Mouse (Mus musculus): ENCODE results near the gene Abcc2. TPM values are rescaled to one million over a fixed set of nuclear protein-coding genes. Genes with fewer than 3 reads are reported as not detected.
A peak's percentile ranks its signal among the peaks of the same experiment; 100 is the strongest.

The Abcc2 gene
- not detected in 2 replicates for polyA plus RNA-seq (2014; fragmentation: Nextera tagmentation; extraction: Ambion mirVana)

- Histone ChIP-seq H3K27me3 (ENCODE audit: control insufficient read depth, insufficient read depth, low read length) (no peaks in the 10 kb centered on the region), H3K9me3 (ENCODE audit: control insufficient read depth, low read length) (no peaks in the 10 kb centered on the region), H3K27ac (replicated peaks; ENCODE audit: low read depth, low read length) (no peak within 1 kb of the TSS), H3K36me3 (ENCODE audit: control insufficient read depth, insufficient read depth, low read length) (no peaks in the 10 kb centered on the region), H3K4me1 (ENCODE audit: control insufficient read depth, insufficient read depth, low read length) (no peaks in the 10 kb centered on the region), H3K4me2 (ENCODE audit: low read length) (no peak within 1 kb of the TSS), H3K4me3 (replicated peaks; ENCODE audit: low read depth, low read length) (no peak within 1 kb of the TSS), H3K9ac (replicated peaks; ENCODE audit: low read length) (no peak within 1 kb of the TSS)
- DNase-seq, result no peak
- 75% methylated on average over 3 of the region's 3 CpGs for WGBS
- ATAC-seq (ENCODE audit: low FRiP score, low TSS enrichment), result no peak
Observed at GRCm38 (mm10) chr19:43781980-43782379, at the start of gene Abcc2. Gene Abcc2, plus strand, starts transcription at chr19:43782192.

GRCm38 (mm10) chr19:43738409-43738808 is 43.6 kb upstream of the Abcc2 start:
- peaks cover 84% of the 10 kb centered on the region for H3K36me3 ChIP-seq (ENCODE audit: control insufficient read depth, insufficient read depth, low read length)

GRCm38 (mm10) chr19:43743401-43743800 is 38.6 kb upstream of the Abcc2 start:
- Histone ChIP-seq H3K36me3 (ENCODE audit: control insufficient read depth, insufficient read depth, low read length) (peaks cover 92% of the 10 kb centered on the region), H3K9ac (replicated peaks; ENCODE audit: low read length) (no peak overlapping the region), H3K27me3 (ENCODE audit: control insufficient read depth, insufficient read depth, low read length) (no peaks in the 10 kb centered on the region), H3K9me3 (ENCODE audit: control insufficient read depth, low read length) (no peaks in the 10 kb centered on the region), H3K4me3 (replicated peaks; ENCODE audit: low read depth, low read length) (no peak overlapping the region), H3K4me1 (ENCODE audit: control insufficient read depth, insufficient read depth, low read length) (no peaks in the 10 kb centered on the region), H3K27ac (replicated peaks; ENCODE audit: low read depth, low read length) (no peak overlapping the region), H3K4me2 (ENCODE audit: low read length) (no peak overlapping the region)
- ATAC-seq (ENCODE audit: low FRiP score, low TSS enrichment), result no peak
- WGBS, result 97% methylated on average over 7 of the region's 7 CpGs
- no peak for DNase-seq

More at GRCm38 (mm10) chr19:43738409-43738808, 43.6 kb upstream of the Abcc2 start:
- Histone ChIP-seq H3K9me3 (ENCODE audit: control insufficient read depth, low read length) (no peaks in the 10 kb centered on the region), H3K27me3 (ENCODE audit: control insufficient read depth, insufficient read depth, low read length) (no peaks in the 10 kb centered on the region), H3K9ac (replicated peaks; ENCODE audit: low read length) (no peak overlapping the region), H3K4me3 (replicated peaks; ENCODE audit: low read depth, low read length) (no peak overlapping the region), H3K27ac (replicated peaks; ENCODE audit: low read depth, low read length) (no peak overlapping the region), H3K4me2 (ENCODE audit: low read length) (no peak overlapping the region), H3K4me1 (ENCODE audit: control insufficient read depth, insufficient read depth, low read length) (no peaks in the 10 kb centered on the region)
- ATAC-seq (ENCODE audit: low FRiP score, low TSS enrichment) (no peak), DNase-seq (no peak)
- 95% methylated on average over 10 of the region's 10 CpGs for WGBS

DNA sequence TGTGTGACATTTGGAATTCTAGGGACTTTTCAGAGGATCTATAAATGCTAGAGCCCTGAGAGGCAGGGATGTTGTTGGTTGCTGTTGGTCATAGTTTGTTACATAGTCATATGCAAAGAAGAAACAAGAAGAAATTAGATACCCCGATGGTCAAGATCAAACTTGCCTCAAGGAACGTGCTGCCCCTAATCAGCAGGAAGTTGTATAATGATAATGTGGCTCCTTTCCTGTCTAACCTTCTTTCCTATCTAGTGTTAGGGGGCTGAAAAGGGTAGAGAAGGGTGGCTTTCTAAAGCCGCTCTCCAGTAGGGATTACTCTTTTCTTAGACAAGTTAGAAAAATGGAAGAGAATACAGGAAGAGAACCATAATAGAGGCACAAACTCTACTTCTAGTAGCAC is 36.3 kb upstream of the Abcc2 start:
- H3K4me1 ChIP-seq (ENCODE audit: control insufficient read depth, insufficient read depth, low read length), result no peaks in the 10 kb centered on the region
- ATAC-seq (ENCODE audit: low FRiP score, low TSS enrichment) (no peak), DNase-seq (no peak)
- WGBS, result 96% methylated on average over 3 of the region's 3 CpGs
- no peak overlapping the region for H3K27ac ChIP-seq (replicated peaks; ENCODE audit: low read depth, low read length)
- H3K36me3 ChIP-seq (ENCODE audit: control insufficient read depth, insufficient read depth, low read length), result peaks cover 83% of the 10 kb centered on the region
- no peaks in the 10 kb centered on the region for H3K9me3 ChIP-seq (ENCODE audit: control insufficient read depth, low read length)
- H3K9ac ChIP-seq (replicated peaks; ENCODE audit: low read length), result no peak overlapping the region
- H3K4me3 ChIP-seq (replicated peaks; ENCODE audit: low read depth, low read length), result no peak overlapping the region
- no peak overlapping the region for H3K4me2 ChIP-seq (ENCODE audit: low read length)
- no peaks in the 10 kb centered on the region for H3K27me3 ChIP-seq (ENCODE audit: control insufficient read depth, insufficient read depth, low read length)

- ATAC-seq (ENCODE audit: low FRiP score, low TSS enrichment), result no peak
- no peak overlapping the region for H3K9ac ChIP-seq (replicated peaks; ENCODE audit: low read length)
- 96% methylated on average over 4 of the region's 4 CpGs for WGBS
- H3K4me3 ChIP-seq (replicated peaks; ENCODE audit: low read depth, low read length), result no peak overlapping the region
- no peak overlapping the region for H3K4me2 ChIP-seq (ENCODE audit: low read length)
- no peaks in the 10 kb centered on the region for H3K4me1 ChIP-seq (ENCODE audit: control insufficient read depth, insufficient read depth, low read length)
- no peak for DNase-seq
- no peak overlapping the region for H3K27ac ChIP-seq (replicated peaks; ENCODE audit: low read depth, low read length)
- H3K36me3 ChIP-seq (ENCODE audit: control insufficient read depth, insufficient read depth, low read length), result peaks cover 65% of the 10 kb centered on the region
- no peaks in the 10 kb centered on the region for H3K27me3 ChIP-seq (ENCODE audit: control insufficient read depth, insufficient read depth, low read length)
- H3K9me3 ChIP-seq (ENCODE audit: control insufficient read depth, low read length), result no peaks in the 10 kb centered on the region
Observed at GRCm38 (mm10) chr19:43747877-43748276, 34.1 kb upstream of the Abcc2 start.

DNA sequence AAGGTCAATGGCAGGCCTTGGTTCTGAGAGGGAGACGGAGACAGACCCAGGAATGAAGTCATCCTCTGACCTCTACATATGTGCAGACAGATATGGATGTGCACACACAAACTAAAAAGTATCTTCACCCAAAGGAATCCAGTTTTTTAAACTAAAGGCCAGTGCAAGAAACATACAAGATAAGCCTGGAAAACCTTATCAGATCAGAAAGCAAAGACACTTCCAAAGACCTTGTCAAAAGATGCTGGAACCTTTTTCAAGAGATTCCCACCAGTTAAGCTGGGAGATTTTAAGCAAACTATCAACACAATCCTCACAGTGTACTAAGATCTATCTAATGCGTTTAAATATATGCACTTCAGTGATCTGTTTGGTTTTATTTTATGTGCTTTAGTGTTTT is 32.0 kb upstream of the Abcc2 start:
- Histone ChIP-seq H3K9me3 (ENCODE audit: control insufficient read depth, low read length) (no peaks in the 10 kb centered on the region), H3K9ac (replicated peaks; ENCODE audit: low read length) (no peak overlapping the region), H3K36me3 (ENCODE audit: control insufficient read depth, insufficient read depth, low read length) (peaks cover 46% of the 10 kb centered on the region), H3K4me2 (ENCODE audit: low read length) (no peak overlapping the region), H3K4me3 (replicated peaks; ENCODE audit: low read depth, low read length) (no peak overlapping the region), H3K27ac (replicated peaks; ENCODE audit: low read depth, low read length) (no peak overlapping the region), H3K4me1 (ENCODE audit: control insufficient read depth, insufficient read depth, low read length) (no peaks in the 10 kb centered on the region), H3K27me3 (ENCODE audit: control insufficient read depth, insufficient read depth, low read length) (no peaks in the 10 kb centered on the region)
- DNase-seq, result no peak
- 98% methylated on average over 2 of the region's 2 CpGs for WGBS
- no peak for ATAC-seq (ENCODE audit: low FRiP score, low TSS enrichment)

- peaks cover 20% of the 10 kb centered on the region for H3K36me3 ChIP-seq (ENCODE audit: control insufficient read depth, insufficient read depth, low read length)
- peak within 1 kb of the TSS; percentile 65 for H3K4me3 ChIP-seq (replicated peaks; ENCODE audit: low read depth, low read length)
- peak within 1 kb of the TSS; percentile 68 for H3K9ac ChIP-seq (replicated peaks; ENCODE audit: low read length)
- H3K9me3 ChIP-seq (ENCODE audit: control insufficient read depth, low read length), result no peaks in the 10 kb centered on the region
- DNase-seq (peak; percentile 100), ATAC-seq (ENCODE audit: low FRiP score, low TSS enrichment) (peak; percentile 95)
- H3K4me1 ChIP-seq (ENCODE audit: control insufficient read depth, insufficient read depth, low read length), result no peaks in the 10 kb centered on the region
- H3K27me3 ChIP-seq (ENCODE audit: control insufficient read depth, insufficient read depth, low read length), result no peaks in the 10 kb centered on the region
- peak within 1 kb of the TSS; percentile 67 for H3K4me2 ChIP-seq (ENCODE audit: low read length)
- H3K27ac ChIP-seq (replicated peaks; ENCODE audit: low read depth, low read length), result peak within 1 kb of the TSS; percentile 95
- WGBS, result under 1% methylated on average over 62 of the region's 62 CpGs
Observed at GRCm38 (mm10) chr19:43752489-43753225, 29.3 kb upstream of the Abcc2 start, which contains the start of the genes Cutc and Cox15. Gene Cutc, plus strand, starts transcription at chr19:43752996. Gene Cox15, minus strand, starts transcription at chr19:43753000.

GRCm38 (mm10) chr19:43753226-43753835 is 28.7 kb upstream of the Abcc2 start:
- Histone ChIP-seq H3K27me3 (ENCODE audit: control insufficient read depth, insufficient read depth, low read length) (no peaks in the 10 kb centered on the region), H3K36me3 (ENCODE audit: control insufficient read depth, insufficient read depth, low read length) (peaks cover 13% of the 10 kb centered on the region), H3K4me2 (ENCODE audit: low read length) (peak overlapping the region; percentile 67), H3K4me3 (replicated peaks; ENCODE audit: low read depth, low read length) (peak overlapping the region; percentile 65), H3K4me1 (ENCODE audit: control insufficient read depth, insufficient read depth, low read length) (no peaks in the 10 kb centered on the region), H3K9me3 (ENCODE audit: control insufficient read depth, low read length) (no peaks in the 10 kb centered on the region), H3K27ac (replicated peaks; ENCODE audit: low read depth, low read length) (peak overlapping the region; percentile 95), H3K9ac (replicated peaks; ENCODE audit: low read length) (peak overlapping the region; percentile 68)
- DNase-seq (peak; percentile 86), ATAC-seq (ENCODE audit: low FRiP score, low TSS enrichment) (peak; percentile 84)
- WGBS, result 1% methylated on average over 24 of the region's 24 CpGs

DNA sequence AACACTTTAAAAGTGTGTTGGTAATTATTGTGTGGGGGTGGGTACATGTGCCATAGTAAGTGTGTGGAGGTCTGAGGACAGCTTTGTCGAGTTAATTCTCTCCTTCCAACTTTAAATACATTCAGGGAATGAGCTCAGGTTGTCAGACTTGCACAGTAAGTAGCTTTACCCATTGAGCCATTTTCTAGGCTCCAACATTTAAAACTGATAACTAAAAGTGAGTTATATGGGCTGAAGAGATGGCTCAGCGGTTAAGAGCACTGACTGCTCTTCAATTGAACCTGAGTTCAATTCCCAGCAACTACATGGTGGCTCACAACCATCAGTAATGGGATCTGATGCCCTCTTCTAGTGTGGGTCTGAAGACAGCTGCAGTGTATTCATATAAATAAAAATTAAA is 27.8 kb upstream of the Abcc2 start:
- ATAC-seq (ENCODE audit: low FRiP score, low TSS enrichment) (no peak), DNase-seq (no peak)
- Histone ChIP-seq H3K4me1 (ENCODE audit: control insufficient read depth, insufficient read depth, low read length) (no peaks in the 10 kb centered on the region), H3K4me2 (ENCODE audit: low read length) (no peak overlapping the region), H3K27me3 (ENCODE audit: control insufficient read depth, insufficient read depth, low read length) (no peaks in the 10 kb centered on the region), H3K9me3 (ENCODE audit: control insufficient read depth, low read length) (no peaks in the 10 kb centered on the region), H3K4me3 (replicated peaks; ENCODE audit: low read depth, low read length) (no peak overlapping the region), H3K36me3 (ENCODE audit: control insufficient read depth, insufficient read depth, low read length) (peaks cover 4% of the 10 kb centered on the region), H3K27ac (replicated peaks; ENCODE audit: low read depth, low read length) (no peak overlapping the region), H3K9ac (replicated peaks; ENCODE audit: low read length) (no peak overlapping the region)
- 76% methylated on average over 2 of the region's 2 CpGs for WGBS
